Mouse (Mus musculus) embryonic facial prominence, embryonic 13.5 days (tissue): ENCODE data around the gene Tut4. TPM values are rescaled to one million over a fixed set of nuclear protein-coding genes. Genes with fewer than 3 reads are reported as not detected.

Source experiments
- ATAC-seq: fragments of 200-750 bp; cut with Nextera tagmentation; 2 replicates; pipeline ENCODE4 v1.8.0; 2017; ENCODE audit warnings: low read depth; ENCODE audit not compliant: insufficient number of reproducible peaks, insufficient read depth, low FRiP score, low TSS enrichment
- H3K27ac ChIP-seq: fragments of 300-500 bp; sonication (generic); 2 replicates; pipeline ENCODE4 v1.5.1; 2015; ENCODE audit warnings: moderate library complexity, mild to moderate bottlenecking, inconsistent platforms
- H3K27me3 ChIP-seq: fragments of 300-500 bp; sonication (generic); 2 replicates; pipeline ENCODE4 v1.6.1; 2015; ENCODE audit warnings: mild to moderate bottlenecking, inconsistent platforms
- H3K36me3 ChIP-seq: fragments of 300-500 bp; sonication (generic); 2 replicates; pipeline ENCODE4 v1.6.1; 2015; ENCODE audit warnings: mild to moderate bottlenecking, inconsistent platforms
- H3K4me1 ChIP-seq: fragments of 300-500 bp; sonication (generic); 2 replicates; pipeline ENCODE4 v1.6.1; 2015; ENCODE audit warnings: inconsistent platforms
- H3K4me2 ChIP-seq: fragments of 300-500 bp; sonication (generic); 2 replicates; pipeline ENCODE4 v1.6.1; 2015; ENCODE audit warnings: moderate library complexity, mild to moderate bottlenecking, inconsistent platforms
- H3K4me3 ChIP-seq: fragments of 300-500 bp; sonication (generic); 2 replicates; pipeline ENCODE4 v1.5.1; 2015; ENCODE audit warnings: mild to moderate bottlenecking, inconsistent platforms
- H3K9ac ChIP-seq: fragments of 300-500 bp; sonication (generic); 2 replicates; pipeline ENCODE4 v1.6.1; 2015; ENCODE audit warnings: mild to moderate bottlenecking, inconsistent platforms
- H3K9me3 ChIP-seq: fragments of 300-500 bp; sonication (generic); 2 replicates; pipeline ENCODE4 v1.6.1; 2016; ENCODE audit warnings: inconsistent platforms
- WGBS: fragments of 180-500 bp; shearing (Covaris S2); methylation state at CpG from one replicate; pipeline ENCODE4 v1.1.7; 2015; ENCODE audit warnings: mixed read lengths; 5-methylcytosine and 5-hydroxymethylcytosine counted together
- polyA plus RNA-seq: library from polyadenylated mRNA; unstranded; fragments of >200 nt; fragmentation: Nextera tagmentation; extraction: Ambion mirVana; gene quantifications from 2 replicates; pipeline ENCODE4 v1.2.1, GENCODE M21; 2015

Tut4 gene
- 103 and 125 TPM in 2 replicates for polyA plus RNA-seq

DNA sequence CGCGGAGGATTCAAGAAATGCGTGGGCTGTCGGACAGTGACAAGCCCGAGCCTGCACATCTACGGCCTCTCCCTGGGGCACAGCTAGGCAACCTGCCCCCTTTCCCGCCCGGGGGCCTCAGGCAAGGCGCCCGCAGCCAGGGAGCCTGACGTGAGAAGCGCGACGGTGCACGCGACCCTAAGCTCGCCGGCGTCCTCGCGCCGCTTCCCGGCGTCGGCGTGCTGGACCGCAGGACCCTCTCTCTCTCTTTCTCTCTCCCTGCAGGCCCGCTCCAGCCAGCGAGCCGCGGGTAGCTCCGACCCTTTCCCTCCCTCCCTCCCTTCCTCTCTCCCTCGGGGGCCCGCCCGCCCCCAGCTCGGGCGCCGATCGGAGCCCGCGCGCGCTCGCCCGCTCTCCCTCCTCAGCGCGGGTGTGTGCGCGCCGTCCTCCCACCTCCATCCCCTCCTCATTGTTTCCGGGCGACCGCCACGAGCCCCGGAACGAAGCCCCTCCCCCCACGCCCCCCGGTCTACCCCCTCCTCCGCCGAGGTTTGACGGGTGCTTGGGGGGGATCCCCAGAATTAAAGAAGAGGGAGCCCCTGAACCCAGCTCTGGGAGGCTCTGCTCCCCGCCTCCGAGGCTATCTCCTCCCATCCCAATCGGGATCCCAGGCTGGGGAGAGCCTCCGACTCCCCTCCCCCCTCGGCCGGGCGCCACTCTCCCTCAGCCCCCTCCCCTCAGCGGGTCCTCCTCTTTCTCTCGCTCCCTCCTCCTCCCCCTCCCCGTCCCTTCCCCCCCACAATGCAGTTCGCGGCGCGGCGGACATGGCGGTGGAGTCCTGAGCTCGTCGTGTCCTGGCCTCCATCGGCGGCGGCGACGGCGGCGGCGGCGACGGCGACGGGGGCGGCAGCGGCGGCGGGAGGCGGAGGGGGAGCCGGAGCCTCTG lies at the start of gene Tut4:
Gene Tut4, plus strand, starts transcription at position 196 of the 925 bp plus-strand sequence.
- Histone ChIP-seq H3K27me3 (no peaks in the 10 kb centered on the region), H3K9ac (peak within 1 kb of the TSS; percentile 96), H3K4me1 (peaks cover 11% of the 10 kb centered on the region), H3K4me2 (peak within 1 kb of the TSS; percentile 66), H3K27ac (peak within 1 kb of the TSS; percentile 99), H3K4me3 (peak within 1 kb of the TSS; percentile 94), H3K36me3 (peaks cover 10% of the 10 kb centered on the region; the same call in 1 of the 2 replicates), H3K9me3 (no peaks in the 10 kb centered on the region)
- WGBS = under 1% methylated on average over 73 of the region's 97 CpGs
- ATAC-seq = peak; percentile 93

DNA sequence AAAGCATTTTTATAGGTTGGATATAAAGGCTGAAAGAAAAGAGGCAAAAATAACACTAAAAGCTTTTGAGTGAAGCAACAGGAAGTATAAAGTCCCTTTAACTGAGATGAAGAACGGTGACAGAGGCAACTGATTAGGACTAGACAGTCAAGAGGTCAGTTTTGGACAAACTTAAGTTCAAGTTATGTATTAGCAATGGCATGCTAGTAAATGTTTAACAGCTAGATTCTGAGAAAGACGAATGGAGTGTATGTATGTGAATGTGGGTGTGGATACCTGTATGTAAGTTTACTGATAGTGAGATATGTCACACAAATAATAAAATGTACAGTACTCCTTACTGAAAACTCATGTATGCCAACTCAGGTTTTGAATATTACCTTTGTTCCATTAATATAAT lies 34.6 kb upstream of the Tut4 start:
- Histone ChIP-seq H3K36me3 (no peaks in the 10 kb centered on the region), H3K4me1 (no peaks in the 10 kb centered on the region), H3K9me3 (no peaks in the 10 kb centered on the region), H3K4me2 (no peak overlapping the region), H3K27me3 (no peaks in the 10 kb centered on the region), H3K27ac (no peak overlapping the region), H3K4me3 (no peak overlapping the region), H3K9ac (no peak overlapping the region)
- ATAC-seq = no peak
- 84% methylated on average over 2 of the region's 2 CpGs for WGBS

DNA sequence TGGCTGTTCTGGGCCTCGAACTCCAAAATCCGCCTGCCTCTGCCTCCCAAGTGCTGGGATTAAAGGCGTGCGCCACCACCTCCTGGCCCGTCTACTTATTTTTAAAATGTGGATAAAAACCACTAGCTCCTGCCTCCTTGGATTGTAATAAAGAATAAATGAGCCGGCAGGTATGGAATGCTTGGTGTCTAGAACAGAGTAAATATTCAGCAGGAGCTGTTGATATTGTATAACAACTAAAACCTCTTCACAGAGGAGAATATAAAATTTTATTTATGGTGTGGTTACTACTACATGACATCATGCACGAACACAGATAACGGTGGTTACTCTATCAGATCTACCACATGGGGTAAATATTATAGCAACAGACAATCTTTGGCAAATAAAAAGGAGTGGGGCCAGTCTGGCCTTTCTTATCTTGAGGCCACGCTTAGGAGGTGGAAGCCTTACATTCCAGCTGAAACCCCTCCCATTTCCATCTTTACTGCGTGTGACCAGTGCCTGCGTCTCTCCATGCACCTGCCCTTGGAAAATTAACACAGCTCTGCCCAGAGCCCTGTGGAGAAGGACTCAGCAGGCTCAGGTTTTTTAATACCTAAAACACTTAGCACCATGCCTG lies 31.4 kb upstream of the Tut4 start:
- no peak overlapping the region for H3K4me3 ChIP-seq
- H3K4me1 ChIP-seq = peaks cover 22% of the 10 kb centered on the region
- H3K27me3 ChIP-seq = no peaks in the 10 kb centered on the region
- H3K4me2 ChIP-seq = no peak overlapping the region
- WGBS = 78% methylated on average over 11 of the region's 11 CpGs
- no peak overlapping the region for H3K27ac ChIP-seq
- H3K36me3 ChIP-seq = no peaks in the 10 kb centered on the region
- ATAC-seq = no peak
- H3K9me3 ChIP-seq = no peaks in the 10 kb centered on the region
- H3K9ac ChIP-seq = no peak overlapping the region

DNA sequence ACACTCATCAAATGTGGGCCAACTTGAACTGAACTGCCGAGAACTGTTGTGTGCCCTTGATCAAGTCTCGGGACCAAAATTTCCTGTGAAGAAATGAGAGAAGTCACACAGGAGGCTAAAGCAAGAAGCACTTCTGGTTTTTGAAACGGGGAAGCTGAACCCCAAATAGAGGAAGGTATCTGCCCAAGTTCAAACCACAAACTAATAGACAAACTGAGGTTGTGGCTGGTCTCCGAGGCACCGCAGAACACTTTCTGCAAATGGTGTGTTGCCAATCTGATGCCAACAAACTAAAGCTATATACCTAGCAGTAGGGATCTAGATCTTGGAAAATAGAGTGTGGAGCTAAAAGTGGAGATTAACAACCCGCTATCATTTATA lies 30.9 kb upstream of the Tut4 start:
- no peak for ATAC-seq
- no peak overlapping the region for H3K9ac ChIP-seq
- no peaks in the 10 kb centered on the region for H3K27me3 ChIP-seq
- peaks cover 26% of the 10 kb centered on the region for H3K4me1 ChIP-seq
- H3K4me3 ChIP-seq = no peak overlapping the region
- H3K27ac ChIP-seq = no peak overlapping the region
- 85% methylated on average over 6 of the region's 6 CpGs for WGBS
- no peak overlapping the region for H3K4me2 ChIP-seq
- no peaks in the 10 kb centered on the region for H3K36me3 ChIP-seq
- H3K9me3 ChIP-seq = no peaks in the 10 kb centered on the region

DNA sequence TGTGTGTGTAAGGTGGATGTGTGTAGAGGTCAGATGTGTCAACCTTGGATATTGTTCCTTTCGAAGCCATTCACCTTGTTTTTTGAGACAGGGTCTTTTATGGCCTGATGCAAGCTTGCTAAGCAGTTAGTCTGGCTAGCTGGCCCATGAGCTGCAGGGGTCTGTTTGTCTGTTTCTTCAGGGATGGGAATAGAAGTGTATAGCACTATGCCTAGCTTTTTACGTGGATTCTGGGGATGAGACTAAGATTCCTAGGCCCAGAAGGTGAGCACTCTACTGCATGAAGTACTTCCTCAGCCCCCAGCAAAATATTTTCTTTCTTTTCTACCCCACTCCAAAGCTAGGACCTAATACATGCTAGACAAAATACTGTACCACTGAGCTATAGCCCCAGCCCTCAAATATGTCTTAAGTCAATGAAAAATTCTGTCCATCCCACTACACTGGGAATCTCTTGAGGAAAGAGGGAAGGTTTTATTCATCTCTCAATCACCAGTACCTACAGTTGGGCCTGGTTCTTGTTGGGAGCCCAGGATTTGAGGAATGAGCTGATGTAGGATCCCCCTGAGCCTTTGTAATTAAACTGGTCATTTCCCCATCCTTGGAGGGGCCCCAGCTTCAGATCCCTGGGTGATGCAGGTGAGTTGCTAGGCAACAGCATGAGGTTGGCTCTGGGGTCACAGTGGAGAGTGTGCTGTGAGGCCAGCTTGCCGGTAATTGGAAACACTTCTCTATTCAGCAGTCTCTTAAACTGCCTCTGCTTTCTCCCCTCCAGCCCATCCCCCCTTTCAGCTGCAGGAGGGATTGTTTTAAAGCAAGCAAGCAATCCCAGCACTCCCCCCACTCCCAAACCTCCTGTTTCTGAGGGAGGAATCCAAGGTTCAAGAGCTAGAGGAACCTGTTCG lies 28.3 kb upstream of the Tut4 start:
- Histone ChIP-seq H3K4me1 (peaks cover 36% of the 10 kb centered on the region), H3K36me3 (no peaks in the 10 kb centered on the region), H3K4me3 (no peak overlapping the region), H3K9ac (0 out of 2 replicates have a peak overlapping the region, but pooled peaks have one; percentile 17), H3K27me3 (no peaks in the 10 kb centered on the region), H3K27ac (peak overlapping the region; percentile 80), H3K9me3 (no peaks in the 10 kb centered on the region), H3K4me2 (no peak overlapping the region)
- WGBS = 32% methylated on average over 4 of the region's 4 CpGs
- peak; percentile 77 for ATAC-seq

DNA sequence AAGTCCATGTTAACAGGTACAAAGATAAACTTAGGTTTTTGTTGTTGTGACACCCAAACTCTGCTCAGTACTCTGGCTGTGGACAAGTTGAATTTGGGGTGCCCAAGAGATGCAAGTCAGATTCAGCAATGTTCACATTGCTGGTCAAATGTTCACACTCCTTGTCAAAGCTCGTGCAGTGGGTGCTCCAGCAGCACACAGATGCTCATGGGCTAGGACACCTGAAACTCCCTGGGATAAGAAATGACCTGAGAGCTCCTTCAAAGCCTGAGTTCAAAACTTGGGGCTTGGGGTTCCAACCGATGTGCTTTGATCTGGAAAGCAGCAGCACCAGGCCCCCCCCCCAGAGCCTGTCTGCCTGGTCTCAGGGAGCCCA lies 27.7 kb upstream of the Tut4 start:
- Histone ChIP-seq H3K4me3 (no peak overlapping the region), H3K4me2 (no peak overlapping the region), H3K36me3 (no peaks in the 10 kb centered on the region), H3K27me3 (no peaks in the 10 kb centered on the region), H3K27ac (peak overlapping the region; percentile 80), H3K4me1 (peaks cover 36% of the 10 kb centered on the region), H3K9me3 (no peaks in the 10 kb centered on the region), H3K9ac (no peak overlapping the region)
- no peak for ATAC-seq
- 19% methylated on average over 2 of the region's 2 CpGs for WGBS

DNA sequence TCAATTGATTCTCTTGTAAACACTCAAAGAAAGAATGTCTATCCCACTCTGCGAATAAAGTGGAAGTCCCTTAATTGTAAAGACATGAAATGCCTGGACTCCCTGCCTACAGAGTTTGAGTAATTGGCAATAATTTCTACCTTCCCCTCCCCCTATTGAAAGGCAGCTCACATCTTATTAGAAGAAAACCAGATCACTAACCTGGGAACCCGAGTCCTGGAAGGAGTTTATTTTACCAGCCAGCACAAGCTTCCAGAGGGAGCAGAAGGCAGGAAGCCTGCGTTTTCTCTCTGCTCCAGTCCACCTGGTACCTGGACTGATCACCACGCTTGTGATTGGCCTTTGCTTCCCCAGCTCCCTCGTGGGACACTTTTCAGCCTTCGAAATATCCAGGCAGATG lies 25.9 kb upstream of the Tut4 start:
- Histone ChIP-seq H3K9ac (no peak overlapping the region), H3K27ac (peak overlapping the region; percentile 55; the same call in 1 of the 2 replicates), H3K4me2 (no peak overlapping the region), H3K4me3 (no peak overlapping the region), H3K9me3 (no peaks in the 10 kb centered on the region), H3K36me3 (no peaks in the 10 kb centered on the region), H3K4me1 (peaks cover 43% of the 10 kb centered on the region), H3K27me3 (no peaks in the 10 kb centered on the region)
- WGBS = 24% methylated on average over 6 of the region's 6 CpGs
- no peak for ATAC-seq

DNA sequence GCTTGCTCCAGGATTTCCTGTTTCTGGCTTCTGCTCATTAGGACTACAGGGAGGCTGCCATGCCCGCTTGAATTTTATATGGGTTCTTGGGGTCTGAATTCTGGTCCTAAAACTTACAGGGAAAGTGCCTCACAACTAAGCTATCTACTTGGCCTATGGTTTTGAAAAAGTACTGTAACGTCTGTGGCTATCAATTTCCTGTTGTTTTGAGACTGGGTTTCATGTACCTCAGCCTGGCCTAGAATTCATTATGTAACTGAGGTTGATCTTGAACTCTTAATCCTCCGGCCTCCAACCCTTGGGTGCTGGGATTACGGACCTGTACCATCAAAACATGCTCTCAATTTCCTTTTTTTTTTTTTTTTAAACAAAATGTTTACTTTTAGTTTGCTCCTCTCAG lies 25.0 kb upstream of the Tut4 start:
- 72% methylated on average over 4 of the region's 4 CpGs for WGBS
- peak overlapping the region; percentile 44; the same call in 1 of the 2 replicates for H3K27ac ChIP-seq
- no peaks in the 10 kb centered on the region for H3K9me3 ChIP-seq
- peaks cover 43% of the 10 kb centered on the region for H3K4me1 ChIP-seq
- ATAC-seq = no peak
- H3K36me3 ChIP-seq = no peaks in the 10 kb centered on the region
- H3K27me3 ChIP-seq = no peaks in the 10 kb centered on the region
- no peak overlapping the region for H3K4me2 ChIP-seq
- H3K4me3 ChIP-seq = no peak overlapping the region
- no peak overlapping the region for H3K9ac ChIP-seq

DNA sequence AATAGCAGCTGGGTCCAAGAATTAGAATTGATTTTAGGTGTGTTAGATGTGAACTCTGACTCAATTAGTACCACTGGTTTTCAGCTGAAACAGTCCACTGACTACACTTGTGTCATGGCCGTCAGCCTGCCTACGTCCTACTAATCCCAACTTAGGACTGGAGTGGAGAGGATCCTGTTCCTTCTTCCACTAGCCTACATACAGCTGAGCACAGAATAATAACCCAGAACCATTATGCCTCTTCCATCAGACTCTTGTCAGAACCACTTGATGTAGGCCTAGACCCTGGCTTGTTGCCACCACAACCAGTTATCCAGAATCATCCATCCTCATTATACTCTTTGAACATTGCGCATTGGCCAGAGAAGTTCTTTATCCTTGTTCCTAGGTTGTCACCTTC lies 24.4 kb upstream of the Tut4 start:
- Histone ChIP-seq H3K9me3 (no peaks in the 10 kb centered on the region), H3K4me1 (peaks cover 43% of the 10 kb centered on the region), H3K36me3 (no peaks in the 10 kb centered on the region), H3K27me3 (no peaks in the 10 kb centered on the region), H3K4me3 (no peak overlapping the region), H3K9ac (no peak overlapping the region), H3K4me2 (no peak overlapping the region), H3K27ac (no peak overlapping the region)
- ATAC-seq = no peak
- 96% methylated on average over 3 of the region's 3 CpGs for WGBS

DNA sequence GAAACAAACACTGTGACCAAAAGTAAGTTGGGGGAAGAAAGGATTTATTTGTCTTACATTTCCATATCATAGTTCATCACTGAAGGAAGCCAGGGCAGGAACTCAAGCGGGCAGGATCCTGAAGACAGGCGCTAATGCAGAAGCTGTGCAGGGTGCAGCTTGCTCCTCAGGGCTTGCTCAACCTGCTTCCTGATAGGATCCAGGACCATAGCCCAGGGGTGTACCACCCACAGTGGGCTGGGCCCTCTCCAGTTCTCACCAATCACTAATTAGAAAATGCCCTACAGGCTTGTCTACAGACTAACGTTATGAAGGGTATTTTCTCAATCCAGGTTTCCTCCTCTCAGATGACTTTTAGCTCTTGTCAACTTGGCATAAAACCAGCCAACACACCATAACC lies 23.6 kb upstream of the Tut4 start:
- no peak for ATAC-seq
- no peaks in the 10 kb centered on the region for H3K9me3 ChIP-seq
- H3K27ac ChIP-seq = no peak overlapping the region
- H3K36me3 ChIP-seq = no peaks in the 10 kb centered on the region
- H3K9ac ChIP-seq = no peak overlapping the region
- no peak overlapping the region for H3K4me2 ChIP-seq
- H3K27me3 ChIP-seq = no peaks in the 10 kb centered on the region
- H3K4me1 ChIP-seq = peaks cover 42% of the 10 kb centered on the region
- H3K4me3 ChIP-seq = no peak overlapping the region
- WGBS = 39% methylated on average over 3 of the region's 3 CpGs

DNA sequence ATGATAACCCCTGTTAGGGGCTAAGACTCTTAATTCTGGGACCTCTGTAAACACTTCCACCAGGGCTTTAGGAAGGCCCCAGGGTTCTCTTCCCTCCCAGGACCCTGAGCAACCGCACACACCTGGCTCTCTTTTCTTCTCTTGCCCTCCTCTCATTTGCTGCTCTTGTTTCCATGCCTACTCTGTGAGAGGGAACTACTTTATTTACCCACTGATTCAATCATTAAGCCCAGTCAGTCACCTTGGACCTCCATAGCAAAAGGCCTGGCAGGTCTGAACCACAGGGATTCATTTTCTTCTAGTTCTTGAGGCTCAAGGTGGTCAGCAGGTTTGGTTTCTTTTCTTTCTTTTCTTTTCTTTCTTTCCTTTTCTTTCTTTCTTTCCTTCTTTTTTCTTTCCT lies 23.0 kb upstream of the Tut4 start:
- Histone ChIP-seq H3K4me1 (peaks cover 36% of the 10 kb centered on the region), H3K4me3 (no peak overlapping the region), H3K9ac (no peak overlapping the region), H3K27ac (no peak overlapping the region), H3K27me3 (no peaks in the 10 kb centered on the region), H3K9me3 (no peaks in the 10 kb centered on the region), H3K4me2 (no peak overlapping the region), H3K36me3 (no peaks in the 10 kb centered on the region)
- ATAC-seq = no peak
- WGBS = 73% methylated on average over 1 of the region's 1 CpGs
